Mouse (Mus musculus): ENCODE measurements at regions not wholly inside any gene's neighbourhood (a gene's known extent, or its start where the extent isn't known, plus 50 kb on each side); places are given as distances from the start of the nearest gene placed in this dataset.

DNA sequence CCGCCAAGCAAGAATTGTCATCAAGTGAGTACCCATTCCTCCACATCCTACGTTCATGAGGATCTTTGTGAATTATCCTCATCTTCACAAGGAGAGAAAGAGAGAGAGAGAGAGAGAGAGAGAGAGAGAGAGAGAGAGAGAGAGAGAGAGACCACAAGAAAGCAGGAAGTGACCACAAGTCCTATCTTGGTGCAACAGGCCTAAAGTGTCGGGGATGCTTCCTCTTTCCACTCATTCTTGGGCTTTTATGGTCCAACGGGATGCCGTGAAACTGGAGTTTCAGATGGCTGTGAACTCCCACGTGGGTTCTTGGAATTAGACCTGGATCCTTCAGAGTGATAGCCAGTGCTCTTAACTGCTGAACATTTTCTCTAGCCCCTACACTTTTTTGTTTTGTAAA lies 53.1 kb upstream of the Rai14 start:
- TF ChIP-seq CTCF (IDR thresholded peaks at IDR 0.05; ENCODE audit: extremely low read depth, insufficient read length, insufficient replicate concordance, low read depth, low read length) (no peak), POLR2A (IDR thresholded peaks at IDR 0.05; ENCODE audit: low read depth, low read length) (no peak)
- Histone ChIP-seq H3K4me3 (ENCODE audit: low read depth, low read length) (no peak overlapping the region), H3K27me3 (ENCODE audit: control insufficient read depth, insufficient read depth, low read length) (no peaks in the 10 kb centered on the region), H3K4me1 (ENCODE audit: control insufficient read depth, insufficient read depth, insufficient read length, low read length) (no peaks in the 10 kb centered on the region), H3K27ac (ENCODE audit: insufficient read depth, low read depth, low read length) (no peak overlapping the region), H3K36me3 (ENCODE audit: control insufficient read depth, insufficient read depth, low read length) (no peaks in the 10 kb centered on the region)
- 70% methylated on average over 6 of the region's 6 CpGs for WGBS

- TF ChIP-seq POLR2A (IDR thresholded peaks at IDR 0.05; ENCODE audit: low read depth, low read length): no peak
- Histone ChIP-seq H3K4me1 (ENCODE audit: control insufficient read depth, insufficient read depth, insufficient read length, low read length) (no peaks in the 10 kb centered on the region), H3K27me3 (ENCODE audit: control insufficient read depth, insufficient read depth, low read length) (no peaks in the 10 kb centered on the region), H3K36me3 (ENCODE audit: control insufficient read depth, insufficient read depth, low read length) (no peaks in the 10 kb centered on the region), H3K4me3 (ENCODE audit: low read depth, low read length) (no peak overlapping the region), H3K27ac (ENCODE audit: insufficient read depth, low read depth, low read length) (0 out of 2 replicates have a peak overlapping the region, but pooled peaks have one; percentile 32)
- WGBS: 53% methylated on average over 5 of the region's 5 CpGs
These were observed 56.2 kb upstream of the Rai14 start for GRCm38 (mm10) chr15:10770410-10771310.

GRCm38 (mm10) chr15:10771311-10771690 lies 56.9 kb upstream of the Rai14 start:
- WGBS: 45% methylated on average over 4 of the region's 4 CpGs
- Histone ChIP-seq H3K36me3 (ENCODE audit: control insufficient read depth, insufficient read depth, low read length) (no peaks in the 10 kb centered on the region), H3K27me3 (ENCODE audit: control insufficient read depth, insufficient read depth, low read length) (no peaks in the 10 kb centered on the region), H3K4me1 (ENCODE audit: control insufficient read depth, insufficient read depth, insufficient read length, low read length) (no peaks in the 10 kb centered on the region), H3K4me3 (ENCODE audit: low read depth, low read length) (no peak overlapping the region), H3K27ac (ENCODE audit: insufficient read depth, low read depth, low read length) (no peak overlapping the region)
- no peak for TF ChIP-seq POLR2A (IDR thresholded peaks at IDR 0.05; ENCODE audit: low read depth, low read length)
- TF ChIP-seq CTCF (IDR thresholded peaks at IDR 0.05; ENCODE audit: extremely low read depth, insufficient read length, insufficient replicate concordance, low read depth, low read length): no peak

- Histone ChIP-seq H3K36me3 (ENCODE audit: control insufficient read depth, insufficient read depth, low read length) (no peaks in the 10 kb centered on the region), H3K27me3 (ENCODE audit: control insufficient read depth, insufficient read depth, low read length) (no peaks in the 10 kb centered on the region), H3K4me3 (ENCODE audit: low read depth, low read length) (no peak overlapping the region), H3K4me1 (ENCODE audit: control insufficient read depth, insufficient read depth, insufficient read length, low read length) (no peaks in the 10 kb centered on the region), H3K27ac (ENCODE audit: insufficient read depth, low read depth, low read length) (no peak overlapping the region)
- WGBS: 62% methylated on average over 13 of the region's 13 CpGs
- TF ChIP-seq POLR2A (IDR thresholded peaks at IDR 0.05; ENCODE audit: low read depth, low read length) (no peak), CTCF (IDR thresholded peaks at IDR 0.05; ENCODE audit: extremely low read depth, insufficient read length, insufficient replicate concordance, low read depth, low read length) (no peak)
These were observed 65.7 kb upstream of the Rai14 start for GRCm38 (mm10) chr15:10779941-10780620.

DNA sequence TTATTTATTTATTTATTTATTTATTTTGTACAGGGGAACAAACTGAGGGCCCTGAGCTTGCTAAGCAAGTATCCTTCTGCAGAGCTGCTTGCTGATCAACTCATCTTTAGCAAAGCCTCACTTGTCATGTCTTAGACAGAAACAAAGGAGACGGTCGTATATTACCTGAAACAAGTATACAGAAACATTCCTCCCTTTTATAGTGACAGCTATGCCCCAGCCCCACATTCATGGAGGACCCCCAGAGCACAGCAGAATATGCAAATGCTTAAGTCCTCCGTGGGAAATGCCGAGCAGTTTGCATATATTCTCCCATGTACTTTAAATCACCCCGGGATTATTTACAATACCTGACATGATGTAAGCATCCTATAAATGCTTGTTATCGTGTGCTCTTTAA lies 74.9 kb upstream of the Rai14 start:
- no peak overlapping the region for H3K4me3 ChIP-seq (ENCODE audit: low read depth, low read length)
- no peaks in the 10 kb centered on the region for H3K4me1 ChIP-seq (ENCODE audit: control insufficient read depth, insufficient read depth, insufficient read length, low read length)
- no peaks in the 10 kb centered on the region for H3K27me3 ChIP-seq (ENCODE audit: control insufficient read depth, insufficient read depth, low read length)
- no peak for TF ChIP-seq POLR2A (IDR thresholded peaks at IDR 0.05; ENCODE audit: low read depth, low read length)
- no peak for TF ChIP-seq CTCF (IDR thresholded peaks at IDR 0.05; ENCODE audit: extremely low read depth, insufficient read length, insufficient replicate concordance, low read depth, low read length)
- no peaks in the 10 kb centered on the region for H3K36me3 ChIP-seq (ENCODE audit: control insufficient read depth, insufficient read depth, low read length)
- 63% methylated on average over 6 of the region's 6 CpGs for WGBS
- no peak overlapping the region for H3K27ac ChIP-seq (ENCODE audit: insufficient read depth, low read depth, low read length)

- TF ChIP-seq POLR2A (IDR thresholded peaks at IDR 0.05; ENCODE audit: low read depth, low read length) (no peak), CTCF (IDR thresholded peaks at IDR 0.05; ENCODE audit: extremely low read depth, insufficient read length, insufficient replicate concordance, low read depth, low read length) (no peak)
- WGBS: 67% methylated on average over 3 of the region's 3 CpGs
- H3K4me1 ChIP-seq (ENCODE audit: control insufficient read depth, insufficient read depth, insufficient read length, low read length): no peaks in the 10 kb centered on the region
- H3K4me3 ChIP-seq (ENCODE audit: low read depth, low read length): no peak overlapping the region
- no peaks in the 10 kb centered on the region for H3K36me3 ChIP-seq (ENCODE audit: control insufficient read depth, insufficient read depth, low read length)
- no peak overlapping the region for H3K27ac ChIP-seq (ENCODE audit: insufficient read depth, low read depth, low read length)
- no peaks in the 10 kb centered on the region for H3K27me3 ChIP-seq (ENCODE audit: control insufficient read depth, insufficient read depth, low read length)
These were observed 76.6 kb upstream of the Rai14 start for GRCm38 (mm10) chr15:10790862-10791497.

Measured in small intestine, adult 2 months (tissue).